Mouse (Mus musculus): ENCODE data around the gene Csnk1g2. TPM values are rescaled to one million over a fixed set of nuclear protein-coding genes. Genes with fewer than 3 reads are reported as not detected.

Gene Csnk1g2
- polyA plus RNA-seq, 1 experiment from 2014 or later, result 123 TPM

- Histone ChIP-seq H3K27ac (no peak overlapping the region), H3K36me3 (replicated peaks) (peaks cover 75% of the 10 kb centered on the region), H3K4me1 (no peaks in the 10 kb centered on the region), H3K27me3 (ENCODE audit: poor library complexity, severe bottlenecking) (no peaks in the 10 kb centered on the region), H3K4me3 (no peak overlapping the region), H3K9me3 (no peaks in the 10 kb centered on the region)
- DNase-seq (ENCODE audit: extremely low spot score, low spot score), result no peak
- 94% methylated on average over 3 of the region's 3 CpGs for WGBS
Observed at GRCm38 (mm10) chr10:80686617-80687016, 64.0 kb downstream of the Csnk1g2 start.

- H3K27me3 ChIP-seq (ENCODE audit: poor library complexity, severe bottlenecking), result no peaks in the 10 kb centered on the region
- no peak for DNase-seq (ENCODE audit: extremely low spot score, low spot score)
- no peak overlapping the region for H3K27ac ChIP-seq
- peaks cover 74% of the 10 kb centered on the region for H3K36me3 ChIP-seq (replicated peaks)
- no peaks in the 10 kb centered on the region for H3K9me3 ChIP-seq
- 58% methylated on average over 5 of the region's 5 CpGs for WGBS
- H3K4me1 ChIP-seq, result no peaks in the 10 kb centered on the region
- no peak overlapping the region for H3K4me3 ChIP-seq
Observed at GRCm38 (mm10) chr10:80687850-80688249, 65.2 kb downstream of the Csnk1g2 start.

Small RNAs within 50 kb of the gene (microRNA-seq; reads per million reads assigned to microRNA genes)
- not detected for gene Mir6912

Other genes starting within 250 kb of the Csnk1g2 start
- 6.8 and 7.0 TPM in 2 replicates for gene Mex3d, start 235.2 kb upstream of the Csnk1g2 start, polyA plus RNA-seq (2016; fragmentation: Nextera tagmentation; extraction: Ambion mirVana)
- 343 and 346 TPM in 2 replicates for gene Mbd3, start 223.3 kb upstream of the Csnk1g2 start, polyA plus RNA-seq (2016; fragmentation: Nextera tagmentation; extraction: Ambion mirVana)
- 625 and 631 TPM in 2 replicates for gene Uqcr11, start 216.0 kb upstream of the Csnk1g2 start, polyA plus RNA-seq (2016; fragmentation: Nextera tagmentation; extraction: Ambion mirVana)
- gene Tcf3, start 189.2 kb upstream of the Csnk1g2 start, polyA plus RNA-seq (2016; fragmentation: Nextera tagmentation; extraction: Ambion mirVana), result 191 and 199 TPM in 2 replicates
- gene Onecut3, start 128.0 kb upstream of the Csnk1g2 start, polyA plus RNA-seq (2016; fragmentation: Nextera tagmentation; extraction: Ambion mirVana), result 0.05 and 0.07 TPM in 2 replicates
- gene Atp8b3, start 83.7 kb upstream of the Csnk1g2 start, polyA plus RNA-seq (2016; fragmentation: Nextera tagmentation; extraction: Ambion mirVana), result 0.51 and 0.71 TPM in 2 replicates
- gene Rexo1, start 61.3 kb upstream of the Csnk1g2 start, polyA plus RNA-seq (2016; fragmentation: Nextera tagmentation; extraction: Ambion mirVana), result 32.8 and 34.8 TPM in 2 replicates
- 7.4 and 7.5 TPM in 2 replicates for gene Klf16, start 45.5 kb upstream of the Csnk1g2 start, polyA plus RNA-seq (2016; fragmentation: Nextera tagmentation; extraction: Ambion mirVana)
- 71.8 and 75.5 TPM in 2 replicates for gene Abhd17a, start 32.5 kb upstream of the Csnk1g2 start, polyA plus RNA-seq (2016; fragmentation: Nextera tagmentation; extraction: Ambion mirVana)
- gene Scamp4, start 20.0 kb upstream of the Csnk1g2 start, polyA plus RNA-seq (2016; fragmentation: Nextera tagmentation; extraction: Ambion mirVana), result 91.5 and 93.0 TPM in 2 replicates
- gene Adat3, start 20.0 kb upstream of the Csnk1g2 start, polyA plus RNA-seq (2016; fragmentation: Nextera tagmentation; extraction: Ambion mirVana), result 10.7 and 11.9 TPM in 2 replicates
- 4.7 and 5.6 TPM in 2 replicates for gene Gm49322, start 16.8 kb upstream of the Csnk1g2 start, polyA plus RNA-seq (2016; fragmentation: Nextera tagmentation; extraction: Ambion mirVana)
- 71.6 and 78.1 TPM in 2 replicates for gene Btbd2, start 34.2 kb downstream of the Csnk1g2 start, polyA plus RNA-seq (2016; fragmentation: Nextera tagmentation; extraction: Ambion mirVana)
- gene Mknk2, start 55.3 kb downstream of the Csnk1g2 start, polyA plus RNA-seq (2016; fragmentation: Nextera tagmentation; extraction: Ambion mirVana), result 91.0 and 100 TPM in 2 replicates
- 53.9 and 54.7 TPM in 2 replicates for gene Mob3a, start 79.1 kb downstream of the Csnk1g2 start, polyA plus RNA-seq (2016; fragmentation: Nextera tagmentation; extraction: Ambion mirVana)
- 7.7 and 10.9 TPM in 2 replicates for gene Izumo4, start 79.3 kb downstream of the Csnk1g2 start, polyA plus RNA-seq (2016; fragmentation: Nextera tagmentation; extraction: Ambion mirVana)
- gene Ap3d1, start 119.4 kb downstream of the Csnk1g2 start, polyA plus RNA-seq (2016; fragmentation: Nextera tagmentation; extraction: Ambion mirVana), result 58.2 and 58.7 TPM in 2 replicates
- 20.8 and 21.7 TPM in 2 replicates for gene Dot1l, start 132.4 kb downstream of the Csnk1g2 start, polyA plus RNA-seq (2016; fragmentation: Nextera tagmentation; extraction: Ambion mirVana)
- 110 and 118 TPM in 2 replicates for gene Sf3a2, start 175.4 kb downstream of the Csnk1g2 start, polyA plus RNA-seq (2016; fragmentation: Nextera tagmentation; extraction: Ambion mirVana)
- gene Plekhj1, start 175.8 kb downstream of the Csnk1g2 start, polyA plus RNA-seq (2016; fragmentation: Nextera tagmentation; extraction: Ambion mirVana), result 196 and 197 TPM in 2 replicates
- gene Amh, start 182.4 kb downstream of the Csnk1g2 start, polyA plus RNA-seq (2016; fragmentation: Nextera tagmentation; extraction: Ambion mirVana), result 0.09 TPM in 2 replicates
- gene Jsrp1, start 190.7 kb downstream of the Csnk1g2 start, polyA plus RNA-seq (2016; fragmentation: Nextera tagmentation; extraction: Ambion mirVana), result 0.40 and 0.65 TPM in 2 replicates
- 2,273 and 2,281 TPM in 2 replicates for gene Oaz1, start 203.8 kb downstream of the Csnk1g2 start, polyA plus RNA-seq (2016; fragmentation: Nextera tagmentation; extraction: Ambion mirVana)
- 1.5 and 2.0 TPM in 2 replicates for gene Lingo3, start 221.2 kb downstream of the Csnk1g2 start, polyA plus RNA-seq (2016; fragmentation: Nextera tagmentation; extraction: Ambion mirVana)
- 351 and 360 TPM in 2 replicates for gene Lsm7, start 232.4 kb downstream of the Csnk1g2 start, polyA plus RNA-seq (2016; fragmentation: Nextera tagmentation; extraction: Ambion mirVana)
- gene Sppl2b, start 232.4 kb downstream of the Csnk1g2 start, polyA plus RNA-seq (2016; fragmentation: Nextera tagmentation; extraction: Ambion mirVana), result 43.9 and 44.9 TPM in 2 replicates
- 0.05 TPM in 1 of 2 replicates, not detected in the other for gene Tmprss9, start 249.0 kb downstream of the Csnk1g2 start, polyA plus RNA-seq (2016; fragmentation: Nextera tagmentation; extraction: Ambion mirVana)

All from forebrain, embryonic 10.5 days (tissue).